Mouse (Mus musculus): ENCODE results near the gene Psma6. TPM values are rescaled to one million over a fixed set of nuclear protein-coding genes. Genes with fewer than 3 reads are reported as not detected.
A peak's percentile ranks its signal among the peaks of the same experiment; 100 is the strongest.

Psma6 gene
- total RNA-seq, 2 experiments from 2014 or later, result 140 to 142 TPM

- no peak for DNase-seq (ENCODE audit: low spot score in 2 of 2)
These were observed 77.7 kb downstream of the Psma6 start for GRCm38 (mm10) chr12:55461767-55462166.

- DNase-seq (ENCODE audit: low spot score in 2 of 2), result no peak
These were observed 78.4 kb downstream of the Psma6 start for GRCm38 (mm10) chr12:55462456-55462855.

- no peak for DNase-seq (ENCODE audit: low spot score in 2 of 2)
These were observed 79.1 kb downstream of the Psma6 start for GRCm38 (mm10) chr12:55463087-55463486.

- peak; percentile 55 to 64 for DNase-seq (ENCODE audit: low spot score in 2 of 2)
These were observed 80.2 kb downstream of the Psma6 start for GRCm38 (mm10) chr12:55463992-55464845.

GRCm38 (mm10) chr12:55464846-55465361 lies 80.9 kb downstream of the Psma6 start:
- DNase-seq (ENCODE audit: low spot score in 2 of 2), result peak; percentile 35 to 41

- DNase-seq (ENCODE audit: low spot score in 2 of 2), result no peak
These were observed 81.5 kb downstream of the Psma6 start for GRCm38 (mm10) chr12:55465401-55465983.

GRCm38 (mm10) chr12:55466088-55466701 lies 82.2 kb downstream of the Psma6 start:
- peak in 1 of 2 experiments; percentile 35 for DNase-seq (ENCODE audit: low spot score in 2 of 2)

GRCm38 (mm10) chr12:55466816-55467215 lies 82.8 kb downstream of the Psma6 start:
- no peak for DNase-seq (ENCODE audit: low spot score in 2 of 2)

GRCm38 (mm10) chr12:55467331-55468180 lies 83.5 kb downstream of the Psma6 start:
- no peak for DNase-seq (ENCODE audit: low spot score in 2 of 2)

Other genes with a start within 250 kb of the Psma6 start
- 10 to 100 TPM; 62.0 to 66.4 TPM for gene Srp54b, start 229.1 kb upstream of the Psma6 start, total RNA-seq (2021)
- 1 to 10 TPM; 1.7 to 9.3 TPM for gene 1700047I17Rik2, start 184.6 kb upstream of the Psma6 start, total RNA-seq (2021)
- gene Srp54c, start 154.1 kb upstream of the Psma6 start, total RNA-seq (2021), result 10 to 100 TPM; 36.7 to 38.1 TPM
- 10 to 100 TPM in 1 of 2 experiments, 1 to 10 TPM in 1; 8.1 to 10.4 TPM for gene 1110008L16Rik, start 84.6 kb upstream of the Psma6 start, total RNA-seq (2021)
- 10 to 100 TPM; 12.4 to 14.1 TPM for gene Ppp2r3c, start 81.2 kb upstream of the Psma6 start, total RNA-seq (2021)
- 10 to 100 TPM; 35.2 to 43.8 TPM for gene Nfkbia, start 108.4 kb downstream of the Psma6 start, total RNA-seq (2021)
- not detected for gene Aldoart2, start 181.0 kb downstream of the Psma6 start, total RNA-seq (2021)
- gene Insm2, start 215.2 kb downstream of the Psma6 start, total RNA-seq (2021), result under 1 TPM; 0.23 to 0.33 TPM